Mouse (Mus musculus) kidney, adult 8-10 months (tissue): Measurements from ENCODE around the gene Clcn6.
"Not testable (repeated sequence)": the region's sequence is repeated elsewhere in the genome, so short reads cannot be mapped to it uniquely, and the experiment has no call there.

Experiments used
- DNase-seq, 2 experiments: peaks; one replicate each; pipeline ENCODE4 v3.0.0; 2022

The Clcn6 gene

GRCm38 (mm10) chr4:148065702-148066400 lies 27.2 kb upstream of the Clcn6 start:
- peak in 1 of 2 experiments; percentile 40 for DNase-seq

DNA sequence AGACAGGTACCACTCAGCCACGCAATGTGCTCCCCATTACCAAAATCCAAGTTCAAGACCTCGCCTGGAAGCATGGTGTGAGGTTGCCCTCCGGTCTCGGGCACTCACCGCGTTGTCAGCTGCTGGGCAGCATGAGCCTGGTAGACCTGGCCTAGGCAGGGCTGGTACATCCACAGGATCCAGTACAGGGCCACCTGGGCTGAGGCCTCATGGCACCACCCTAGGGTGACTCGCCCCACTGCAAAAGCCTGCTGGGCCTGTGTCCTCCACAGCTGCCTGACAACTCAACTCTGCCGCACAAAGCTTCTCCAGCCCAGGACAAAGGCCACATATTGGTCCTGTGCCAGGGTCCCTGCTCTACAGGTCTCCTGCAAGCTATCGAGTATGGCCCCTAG lies 22.5 kb upstream of the Clcn6 start:
- no peak for DNase-seq

GRCm38 (mm10) chr4:148060120-148061085 lies 21.8 kb upstream of the Clcn6 start:
- peak in 1 of 2 experiments; percentile 56 for DNase-seq

GRCm38 (mm10) chr4:148058993-148059392 lies 20.4 kb upstream of the Clcn6 start:
- DNase-seq = no peak

DNA sequence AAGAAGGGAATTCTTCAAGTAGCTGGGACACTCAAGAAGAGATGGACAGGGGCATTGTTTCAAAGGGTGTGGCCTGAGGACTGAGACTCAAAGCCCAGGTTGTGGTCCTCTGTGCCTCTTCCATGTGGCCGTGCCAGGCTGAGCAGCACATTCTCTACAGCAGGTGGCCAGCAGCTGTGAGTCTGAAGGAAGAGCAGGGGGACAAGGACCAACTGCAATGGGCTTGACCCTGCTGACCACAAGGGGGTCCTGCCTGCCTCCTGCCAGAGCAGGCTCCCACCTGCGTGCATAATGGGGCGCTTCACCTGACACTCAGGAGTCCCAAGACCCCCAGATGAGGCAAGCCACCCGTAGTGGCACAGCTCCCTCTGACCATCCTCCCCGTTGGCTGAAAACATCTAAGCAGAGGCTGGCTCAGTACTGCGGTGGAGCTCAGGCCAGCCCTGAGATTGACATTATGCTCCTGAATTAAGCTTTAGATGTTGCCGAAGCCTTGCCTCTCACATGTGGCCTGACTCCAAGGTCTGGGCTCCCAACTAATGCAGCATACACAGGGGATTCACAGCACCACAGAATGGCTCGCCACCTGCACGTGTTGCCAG lies 19.7 kb upstream of the Clcn6 start:
- no peak for DNase-seq

DNA sequence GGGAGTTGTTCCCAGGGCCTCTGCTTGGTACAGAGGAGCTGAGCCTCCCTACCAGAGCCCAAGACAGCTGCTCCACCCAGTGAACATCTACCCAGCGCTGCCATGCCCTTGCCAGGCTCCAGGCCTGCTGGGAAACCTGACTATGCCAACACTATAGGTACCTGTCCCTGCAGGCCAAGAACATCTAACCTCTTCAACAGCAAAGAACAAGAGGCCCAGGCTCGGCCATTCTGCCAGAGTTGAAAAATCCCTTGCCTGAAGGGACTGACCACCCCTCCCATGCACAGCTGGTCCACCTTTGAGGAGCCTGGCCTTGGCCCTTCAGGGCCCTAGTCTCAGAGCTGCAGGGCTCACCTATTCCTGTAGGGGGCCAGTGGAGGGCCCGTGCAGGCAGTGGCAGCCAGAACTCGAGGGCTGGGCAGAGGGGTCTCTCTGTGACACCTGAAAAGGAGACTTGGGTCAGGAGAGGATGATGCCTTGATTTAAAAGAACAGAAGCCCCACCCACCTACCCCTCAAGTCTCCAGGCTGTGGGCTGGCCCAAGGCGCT lies 19.1 kb upstream of the Clcn6 start:
- DNase-seq = no peak

- DNase-seq = peak; percentile 87 to 89
Measured at GRCm38 (mm10) chr4:148056801-148057200, 18.2 kb upstream of the Clcn6 start.

GRCm38 (mm10) chr4:148056246-148056645 lies 17.6 kb upstream of the Clcn6 start:
- DNase-seq = peak in 1 of 2 experiments; percentile 36

GRCm38 (mm10) chr4:148054961-148055695 lies 16.5 kb upstream of the Clcn6 start:
- DNase-seq = no peak

GRCm38 (mm10) chr4:148053417-148053920 lies 14.8 kb upstream of the Clcn6 start:
- no peak for DNase-seq

GRCm38 (mm10) chr4:148052976-148053375 lies 14.4 kb upstream of the Clcn6 start:
- DNase-seq = no peak

- no peak for DNase-seq
Measured at GRCm38 (mm10) chr4:148051886-148052285, 13.3 kb upstream of the Clcn6 start.

- no peak for DNase-seq
Measured at GRCm38 (mm10) chr4:148051046-148051776, 12.6 kb upstream of the Clcn6 start.

DNA sequence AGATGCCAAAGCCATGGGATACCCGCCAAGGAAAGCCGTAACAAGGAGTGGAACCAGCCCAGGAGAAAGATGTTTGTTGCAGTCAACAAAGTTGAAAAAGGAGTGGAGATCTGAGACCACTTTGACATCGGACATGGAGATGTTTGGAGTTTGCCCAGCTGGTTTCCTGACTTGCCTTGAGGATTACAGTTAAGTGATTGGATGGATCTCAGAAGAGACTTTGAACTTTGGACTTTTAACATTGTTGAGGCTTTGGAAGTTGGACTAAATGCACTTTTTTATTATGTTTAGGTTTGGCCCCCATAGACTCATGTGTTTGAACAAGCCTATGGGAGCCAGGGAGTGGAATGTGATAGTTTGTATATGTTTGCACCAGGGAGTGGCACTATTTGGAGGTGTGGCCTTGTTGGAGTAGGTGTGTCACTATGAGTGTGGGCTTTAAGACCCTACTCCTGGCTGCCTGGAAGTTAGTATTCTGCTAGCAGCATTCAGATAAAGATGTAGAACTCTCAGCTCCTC lies 11.8 kb upstream of the Clcn6 start:
- DNase-seq = not testable (repeated sequence)

- peak in 1 of 2 experiments; percentile 41 for DNase-seq
Measured at GRCm38 (mm10) chr4:148046450-148047031, 7.9 kb upstream of the Clcn6 start.

DNA sequence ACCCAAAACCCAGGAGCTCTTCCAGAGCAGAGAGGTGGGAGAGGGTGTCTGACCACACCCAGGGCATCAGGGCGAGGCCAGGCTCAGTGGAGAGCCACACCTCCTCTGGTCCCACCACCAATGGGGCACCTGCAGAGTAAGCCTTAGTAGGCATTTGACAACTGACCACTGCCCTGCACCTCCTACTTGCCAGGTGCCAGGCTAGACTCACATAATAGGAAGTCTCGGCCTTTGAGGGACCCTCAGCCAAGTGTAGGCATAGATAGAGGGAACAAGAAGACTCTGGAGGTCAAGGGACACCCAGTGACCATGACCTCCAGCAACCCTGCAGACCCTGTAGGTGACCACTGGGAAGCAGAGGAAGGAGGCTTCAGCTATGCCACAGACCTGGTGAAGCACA lies 5.5 kb upstream of the Clcn6 start:
- DNase-seq = no peak

DNA sequence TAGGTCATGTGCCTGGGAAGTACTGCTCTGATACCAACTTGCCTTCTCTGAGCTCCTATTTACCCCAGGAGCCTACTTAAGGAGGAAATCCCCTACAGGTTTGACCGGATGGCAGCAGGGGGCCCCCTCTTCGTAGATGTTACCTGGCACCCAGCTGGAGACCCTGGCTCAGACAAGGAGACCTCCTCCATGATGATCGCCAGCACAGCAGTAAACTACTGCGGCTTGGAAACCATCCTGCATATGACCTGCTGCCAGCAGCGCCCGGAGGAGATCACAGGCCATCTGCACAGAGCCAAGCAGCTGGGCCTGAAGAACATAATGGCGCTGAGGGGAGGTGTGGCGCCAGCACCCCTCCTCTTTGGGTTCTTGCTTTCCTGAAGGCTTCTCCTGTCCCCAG lies 4.7 kb upstream of the Clcn6 start:
- not testable (repeated sequence) for DNase-seq

DNA sequence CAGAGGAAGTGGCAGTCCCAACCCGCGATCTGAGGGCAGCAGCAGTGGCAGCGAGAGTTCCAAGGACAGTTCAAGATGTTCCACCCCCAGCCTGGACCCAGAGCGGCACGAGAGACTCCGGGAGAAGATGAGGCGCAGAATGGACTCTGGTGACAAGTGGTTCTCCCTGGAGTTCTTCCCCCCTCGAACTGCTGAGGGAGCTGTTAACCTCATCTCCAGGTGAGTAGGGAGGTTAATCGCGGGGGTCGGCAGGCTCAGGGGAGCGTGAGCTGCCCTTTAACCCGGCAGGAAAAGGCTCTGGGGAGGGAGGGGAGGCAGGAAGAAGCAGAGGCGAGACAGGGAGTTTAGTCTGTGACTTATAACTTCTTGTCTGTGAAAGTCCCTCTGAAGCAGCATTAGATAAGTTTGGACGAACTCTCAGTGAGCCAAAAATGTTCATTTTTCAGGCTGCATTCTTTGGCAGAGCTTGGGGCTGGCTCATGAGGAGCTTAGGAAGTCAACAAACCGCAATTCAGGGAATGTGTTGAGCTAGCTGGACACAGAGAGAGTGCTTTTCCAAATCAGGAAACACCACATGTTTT lies 3.1 kb upstream of the Clcn6 start:
- DNase-seq = peak; percentile 29 to 50

DNA sequence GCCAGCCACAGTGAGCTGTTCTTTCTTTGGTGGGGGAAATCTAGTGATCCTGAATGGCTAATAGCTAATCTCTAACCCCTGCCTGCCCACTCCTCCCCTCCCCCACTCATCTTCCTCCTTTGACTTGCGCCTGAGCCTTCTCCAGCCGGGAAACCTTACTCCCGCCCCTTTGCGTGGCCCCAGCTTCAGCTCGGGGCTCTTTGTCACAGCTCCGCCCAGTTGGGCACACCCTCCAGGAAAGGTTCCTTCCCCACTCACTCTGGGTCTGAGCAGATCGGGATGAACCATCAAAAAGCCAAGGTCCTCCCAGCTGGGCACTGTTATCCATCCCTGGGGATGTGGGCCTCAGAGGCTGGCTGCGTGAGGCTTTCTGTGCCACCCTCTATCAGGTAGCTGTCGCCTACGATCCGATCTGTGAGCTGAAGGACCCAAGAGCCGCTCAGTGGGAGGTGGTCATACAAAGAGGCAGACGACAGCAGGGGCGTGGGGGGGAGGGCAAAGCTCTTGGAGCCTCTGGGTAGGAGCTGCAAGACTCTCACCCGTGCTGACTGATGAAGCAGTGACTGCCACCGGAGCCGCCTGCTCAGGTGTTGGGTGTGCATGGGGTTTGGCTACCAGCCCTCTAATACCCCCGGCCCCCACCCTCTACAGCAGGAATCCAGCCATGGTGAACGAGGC lies 2.5 kb upstream of the Clcn6 start:
- peak; percentile 77 to 78 for DNase-seq
